Mouse (Mus musculus) urinary bladder, adult 18-20 months (tissue): ENCODE results near the gene Wbp1l.
"Not testable (repeated sequence)": the region's sequence is repeated elsewhere in the genome, so short reads cannot be mapped to it uniquely, and the experiment has no call there.

Experiments used
- DNase-seq, 2 experiments: peaks; one replicate each; pipeline ENCODE4 v3.0.0; 2022; ENCODE audit warnings: low spot score in 2 of 2, mixed read lengths in 2 of 2

Gene Wbp1l

DNA sequence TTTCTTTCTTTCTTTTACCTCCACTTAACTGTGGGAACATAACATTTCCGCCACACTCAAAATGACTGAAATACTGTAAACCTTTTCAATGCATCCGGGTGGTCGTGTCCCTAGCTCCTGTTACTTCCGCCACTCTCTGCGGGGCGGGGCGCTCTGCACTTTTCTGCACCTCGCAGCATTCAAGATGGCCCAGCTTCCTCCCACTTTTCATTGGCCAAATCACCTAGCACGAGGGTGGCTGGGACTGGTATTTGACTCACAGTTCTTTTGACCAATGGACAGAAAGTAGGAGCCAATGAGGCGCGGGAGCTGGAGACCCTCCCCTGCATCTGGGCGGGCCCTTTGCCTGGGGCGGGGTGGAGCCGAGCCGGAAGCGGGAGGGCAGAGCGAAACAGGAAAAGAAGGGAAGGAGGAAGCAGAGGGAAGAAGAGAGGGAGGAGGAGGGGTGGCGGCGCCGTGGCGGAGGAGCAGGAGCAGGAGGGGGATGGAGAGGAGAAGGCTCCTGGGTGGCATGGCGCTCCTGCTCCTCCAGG lies at the start of gene Wbp1l:
TSS of gene Wbp1l (plus strand) at position 365 of the 533 bp plus-strand sequence.
- peak; percentile 91 to 99 for DNase-seq

DNA sequence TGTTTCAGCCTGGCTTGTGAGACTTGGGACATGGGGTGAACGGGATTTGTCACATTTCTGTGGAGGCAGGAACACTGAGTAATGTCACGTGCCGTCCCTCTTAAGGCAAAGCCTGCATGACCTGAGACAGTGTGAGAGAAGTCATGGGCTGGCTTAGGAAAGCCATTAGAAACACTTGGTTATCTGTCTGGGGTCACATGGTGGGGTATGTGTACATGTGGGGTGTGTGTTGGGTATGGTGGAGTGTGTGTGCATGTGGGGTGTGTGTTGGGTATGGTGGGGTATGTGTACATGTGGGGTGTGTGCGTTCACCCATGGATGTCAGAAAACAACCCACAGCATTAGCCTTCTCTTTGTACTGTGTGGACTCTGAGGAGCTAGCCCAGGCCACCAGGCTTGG lies 48.5 kb upstream of the Wbp1l start:
- no peak for DNase-seq

DNA sequence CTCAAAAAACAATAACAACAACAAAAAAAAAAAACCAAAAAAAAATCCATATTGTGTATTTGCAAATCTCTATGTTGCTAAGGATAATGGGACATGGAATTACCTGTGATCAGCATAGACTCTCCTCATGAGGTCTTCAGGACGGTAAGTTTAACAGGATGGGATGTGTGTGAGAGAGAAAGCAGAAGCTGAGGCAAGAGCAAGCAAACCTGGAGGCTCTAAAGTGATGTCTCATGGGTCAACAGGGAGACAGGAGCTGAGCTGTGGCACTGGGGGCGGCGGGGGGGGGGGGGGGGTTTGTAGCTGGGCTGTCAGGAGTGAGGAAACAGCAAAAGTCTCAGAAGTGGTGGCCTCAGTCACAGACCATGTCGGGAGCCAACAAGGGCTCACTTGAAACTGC lies 46.4 kb upstream of the Wbp1l start:
- no peak for DNase-seq

DNA sequence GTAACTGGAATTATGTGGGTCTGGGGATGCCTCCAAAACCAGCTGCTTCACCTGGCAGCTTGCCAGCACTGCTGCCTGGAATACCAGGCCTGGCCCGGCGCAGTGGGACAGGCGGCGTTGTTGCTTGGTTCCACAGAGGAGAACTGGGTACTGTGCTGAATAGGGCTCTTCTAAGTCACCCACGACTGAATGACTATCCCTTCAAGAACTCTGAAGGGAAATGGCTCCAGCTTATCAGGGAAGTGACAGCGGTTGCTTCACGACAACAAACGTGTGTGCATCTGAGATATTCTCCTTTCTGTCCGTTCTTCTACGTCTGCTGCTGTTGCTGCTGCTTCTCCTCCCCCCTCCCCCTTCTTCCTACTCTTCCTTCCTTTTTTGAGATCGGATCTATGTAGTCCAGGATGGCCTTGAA lies 45.3 kb upstream of the Wbp1l start:
- no peak for DNase-seq

DNA sequence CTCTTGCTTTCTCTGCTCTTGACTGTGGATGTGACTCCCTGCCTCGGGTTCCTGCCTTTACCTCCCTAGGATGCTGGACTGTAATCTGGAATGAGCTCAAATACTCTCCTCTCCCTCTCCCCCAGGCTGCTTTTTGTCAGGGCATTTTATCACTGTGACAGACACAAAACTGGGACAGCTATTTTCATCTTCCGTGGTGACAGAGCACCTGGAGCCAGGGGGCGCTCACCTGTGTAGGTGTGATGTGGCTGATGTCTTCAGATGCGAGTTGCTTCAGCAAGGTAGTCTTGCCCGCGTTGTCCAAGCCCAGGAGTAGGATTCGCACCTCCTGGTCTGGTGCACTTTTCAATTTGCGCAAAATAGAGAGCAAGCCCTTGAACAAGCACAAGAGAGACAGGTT lies 40.9 kb upstream of the Wbp1l start:
- DNase-seq = no peak

DNA sequence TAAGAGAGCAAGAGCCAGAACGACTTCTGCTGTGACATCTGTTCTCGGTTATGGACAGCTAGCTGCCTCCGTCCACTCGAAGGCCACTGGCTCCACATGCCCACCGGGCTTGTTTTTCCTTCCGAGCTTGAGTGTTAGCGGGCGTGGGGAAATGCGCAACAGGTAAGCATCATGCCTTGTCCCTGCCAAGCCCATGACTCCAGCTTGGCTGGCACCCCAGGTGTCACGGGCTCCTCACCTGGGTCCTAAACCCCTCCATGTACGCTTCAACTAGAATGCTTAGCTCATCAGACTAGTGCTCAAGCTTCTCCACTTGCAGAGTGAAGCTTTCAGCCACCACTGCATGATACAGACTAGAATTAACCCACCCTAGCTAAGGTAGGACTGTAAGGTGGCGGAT lies 40.3 kb upstream of the Wbp1l start:
- DNase-seq = no peak

DNA sequence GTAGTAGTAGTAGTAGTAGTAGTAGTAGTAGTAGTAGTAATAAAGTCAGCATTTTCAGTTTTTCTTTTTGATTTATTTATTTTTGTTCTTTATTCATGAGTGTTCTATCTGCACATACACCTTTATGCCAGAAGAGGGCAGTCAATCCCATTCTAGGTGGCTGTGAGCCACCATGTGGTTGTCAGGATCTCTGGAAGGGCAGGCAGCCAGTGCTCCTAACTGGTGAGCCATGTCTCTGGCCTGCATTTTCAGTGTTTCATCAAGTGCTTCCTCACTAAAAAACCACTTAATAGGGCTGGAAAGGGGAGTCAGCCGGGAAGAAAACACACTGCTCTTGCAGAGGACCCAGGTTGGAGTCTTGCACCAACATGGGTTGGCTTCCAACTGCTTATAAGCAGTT lies 36.8 kb upstream of the Wbp1l start:
- DNase-seq = peak; percentile 18 to 35

DNA sequence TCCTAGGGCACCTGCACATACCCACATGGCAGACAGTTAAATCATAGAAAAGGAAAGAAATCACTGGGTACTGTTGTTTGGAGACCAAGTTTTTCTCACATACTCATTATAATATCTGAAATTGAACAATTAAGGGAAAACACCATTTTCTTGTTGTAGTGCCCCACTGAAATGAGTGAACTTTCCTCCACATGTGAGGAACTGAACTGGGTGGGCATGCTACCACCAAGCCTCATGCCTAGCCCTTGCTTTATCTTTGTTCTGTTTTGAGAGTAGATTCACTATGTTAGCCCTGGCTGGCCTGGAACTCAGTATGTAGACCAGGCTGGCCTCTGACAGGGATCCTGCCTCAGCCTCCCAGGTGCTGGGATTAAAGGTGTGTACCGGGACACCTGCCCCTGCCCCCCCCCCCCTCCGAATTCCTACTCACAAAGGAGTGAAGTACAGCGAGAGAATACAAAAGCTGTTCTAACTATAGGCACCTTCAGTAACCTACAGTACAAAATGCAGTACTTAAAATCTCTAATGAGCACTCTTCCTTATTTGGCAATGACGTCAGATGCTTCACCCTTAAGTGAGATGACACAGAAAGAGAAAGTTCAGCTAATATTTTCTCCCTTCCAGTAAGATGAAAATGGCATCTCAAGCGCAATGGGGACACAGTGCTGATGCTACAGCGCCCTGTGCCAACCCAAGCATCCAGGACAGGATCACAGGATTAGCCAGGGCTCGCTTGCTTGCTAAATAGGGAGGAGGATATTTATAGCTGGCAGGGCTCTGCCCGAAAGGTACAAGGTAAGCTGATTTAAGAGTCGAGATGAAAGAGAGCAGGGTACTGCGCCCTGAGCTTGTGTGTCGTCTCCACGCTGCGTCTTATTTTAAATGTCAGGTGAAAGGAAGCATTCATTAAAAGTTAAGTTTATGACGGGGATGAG lies 36.0 kb upstream of the Wbp1l start:
- no peak for DNase-seq

DNA sequence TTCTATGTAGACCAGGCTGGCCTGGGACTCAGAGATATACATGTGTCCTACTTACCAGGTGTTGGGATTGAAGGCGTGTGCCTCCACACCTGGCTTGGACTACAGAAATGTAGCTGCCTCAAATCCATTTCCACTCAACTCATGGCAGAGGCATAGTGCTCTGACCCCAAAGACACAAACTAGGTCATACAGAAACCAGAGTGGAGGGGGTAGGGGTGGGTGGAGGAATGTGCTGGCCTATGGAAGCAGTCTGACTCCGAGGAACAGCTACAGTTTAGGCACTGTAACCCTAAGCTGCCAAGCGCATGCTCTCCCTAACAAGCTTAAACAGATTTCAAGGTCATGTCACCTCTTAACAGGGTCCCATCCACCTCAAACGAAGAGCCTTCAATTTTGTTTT lies 35.3 kb upstream of the Wbp1l start:
- no peak for DNase-seq

DNA sequence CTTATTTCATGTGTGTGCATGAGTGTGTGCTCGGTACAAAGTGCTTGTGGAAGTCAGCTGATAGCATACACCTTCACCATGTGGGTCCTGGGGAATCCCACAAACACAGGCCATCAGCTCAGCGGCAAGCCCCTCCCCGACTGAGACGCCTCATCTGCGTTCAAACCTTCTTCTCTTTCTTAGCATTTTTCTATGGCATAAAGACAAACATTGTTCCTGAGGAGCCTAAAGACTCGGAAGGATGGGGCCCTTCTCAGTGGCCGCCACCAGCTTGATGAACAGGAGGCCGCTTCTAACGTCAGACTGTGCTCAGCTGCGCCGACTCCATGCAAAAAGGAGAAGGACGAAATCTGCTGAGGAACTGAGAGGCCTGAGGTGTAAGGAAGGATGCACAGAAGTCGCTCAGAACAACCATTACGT lies 34.8 kb upstream of the Wbp1l start:
- DNase-seq = no peak

DNA sequence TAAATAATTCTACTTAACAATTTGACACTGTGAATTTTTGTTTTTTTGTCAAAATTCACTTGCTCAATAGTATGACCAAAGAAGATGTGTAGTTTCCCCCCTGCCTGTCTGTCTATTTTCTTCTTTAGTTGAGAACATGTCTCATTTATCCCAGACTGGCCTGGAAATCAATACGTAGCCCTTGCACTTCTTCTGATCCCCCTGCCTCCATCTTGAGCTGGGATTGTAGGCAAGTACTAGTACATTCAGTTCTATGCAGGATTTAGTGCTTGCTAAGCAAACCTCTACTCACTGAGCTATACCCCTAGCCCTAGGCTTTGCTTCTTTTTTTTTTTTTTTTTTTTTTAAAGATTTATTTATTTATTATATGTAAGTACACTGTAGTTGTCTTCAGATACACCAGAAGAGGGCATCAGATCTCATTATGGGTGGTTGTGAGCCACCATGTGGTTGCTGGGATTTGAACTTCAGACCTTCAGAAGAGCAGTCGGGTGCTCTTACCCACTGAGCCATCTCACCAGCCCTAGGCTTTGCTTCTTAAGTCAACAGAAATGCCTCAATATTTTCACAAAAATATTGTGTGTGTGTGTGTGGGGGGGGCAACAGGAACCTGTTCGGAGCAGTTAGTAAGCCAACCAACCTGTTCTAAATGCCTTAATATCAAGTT lies 27.5 kb upstream of the Wbp1l start:
- not testable (repeated sequence) for DNase-seq

DNA sequence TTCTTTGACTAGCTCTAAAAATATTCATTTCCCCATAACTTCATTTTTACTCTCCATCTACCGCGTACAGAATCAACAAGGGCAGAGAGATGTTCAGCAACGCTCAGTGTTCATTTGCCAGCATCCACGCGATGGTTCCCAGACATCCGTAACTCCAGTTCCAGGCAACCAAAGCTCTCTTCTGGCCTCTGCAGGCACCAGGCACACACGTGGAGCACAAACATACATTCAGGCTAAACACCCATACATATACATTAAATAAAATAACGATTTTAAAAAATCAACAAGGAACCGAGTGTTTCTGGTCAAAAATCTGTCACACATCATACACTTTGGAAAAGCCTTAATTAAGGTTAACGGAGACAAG lies 27.0 kb upstream of the Wbp1l start:
- no peak for DNase-seq

DNA sequence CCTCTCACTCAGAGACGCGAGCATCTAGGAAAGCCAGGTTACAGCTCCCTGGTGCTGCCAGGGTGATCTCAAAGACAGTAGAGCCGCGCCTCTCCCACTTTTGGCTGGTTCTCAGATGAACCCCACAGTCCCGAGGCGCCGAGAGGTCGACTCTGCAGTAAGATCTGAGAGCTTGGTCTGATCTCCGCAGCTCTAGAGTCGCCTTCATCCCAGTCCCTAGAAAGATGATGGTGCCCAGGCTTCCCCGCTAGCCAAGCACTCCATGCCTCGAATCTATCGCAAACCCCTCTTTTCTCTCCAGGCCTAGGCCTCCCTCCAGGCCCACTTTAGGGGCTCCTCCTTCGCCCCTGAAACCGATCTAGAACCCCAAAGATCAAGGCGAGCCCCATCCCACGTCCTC lies 26.3 kb upstream of the Wbp1l start:
- no peak for DNase-seq

DNA sequence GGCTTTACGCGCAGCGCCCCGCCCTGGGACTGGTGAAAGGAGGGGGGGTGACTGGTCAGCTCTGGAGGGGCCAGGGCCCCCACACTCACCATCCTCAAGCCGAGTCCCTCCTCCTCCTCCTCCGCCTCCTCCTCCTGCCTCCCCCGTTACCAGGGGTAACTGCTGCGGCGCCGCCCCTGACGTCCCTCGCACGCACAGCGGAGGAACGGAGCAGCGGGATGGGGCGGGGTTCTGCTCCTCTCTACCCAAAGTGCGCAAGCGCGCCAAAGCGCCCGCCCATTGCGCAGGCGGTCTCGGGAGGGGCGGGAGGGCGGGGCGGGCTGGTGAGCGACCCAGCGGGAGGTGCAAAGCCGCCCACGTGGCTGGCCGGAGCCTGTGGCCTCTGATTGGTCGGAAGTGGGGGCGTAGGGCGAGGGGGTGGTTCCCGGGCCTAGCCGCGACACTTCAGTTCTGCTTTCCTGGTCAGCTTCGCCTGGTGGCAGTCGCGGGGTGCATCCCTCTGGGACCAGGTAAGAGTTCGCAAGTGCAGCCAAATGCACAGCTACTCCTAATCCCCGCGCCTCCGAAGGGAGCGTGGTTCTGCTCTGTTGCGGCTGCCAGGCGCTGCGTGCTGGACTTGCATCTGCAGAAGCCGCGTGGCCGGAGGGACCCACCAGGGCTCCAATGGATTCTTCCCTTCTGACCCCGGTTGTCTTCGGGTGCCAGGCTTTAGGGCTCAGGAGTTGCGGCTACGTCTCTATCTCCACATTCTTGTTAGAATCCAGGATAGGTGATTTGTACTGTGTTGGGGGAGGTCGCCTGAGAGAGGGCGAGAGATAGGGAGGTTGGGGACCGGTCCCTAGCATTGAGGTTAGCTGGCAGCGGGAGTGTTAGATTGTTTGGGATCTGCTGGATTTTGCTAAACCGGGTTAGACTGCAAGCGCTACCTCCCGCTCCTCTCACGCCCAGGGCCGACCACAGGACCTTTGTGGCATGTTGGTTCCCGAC lies 25.6 kb upstream of the Wbp1l start, which contains the start of the genes Arl3 and Sfxn2:
TSS of gene Arl3 (minus strand) at position 248 of the 987 bp plus-strand sequence.
TSS of gene Sfxn2 (plus strand) at position 415 of the 987 bp plus-strand sequence.
- DNase-seq = peak; percentile 80 to 93

DNA sequence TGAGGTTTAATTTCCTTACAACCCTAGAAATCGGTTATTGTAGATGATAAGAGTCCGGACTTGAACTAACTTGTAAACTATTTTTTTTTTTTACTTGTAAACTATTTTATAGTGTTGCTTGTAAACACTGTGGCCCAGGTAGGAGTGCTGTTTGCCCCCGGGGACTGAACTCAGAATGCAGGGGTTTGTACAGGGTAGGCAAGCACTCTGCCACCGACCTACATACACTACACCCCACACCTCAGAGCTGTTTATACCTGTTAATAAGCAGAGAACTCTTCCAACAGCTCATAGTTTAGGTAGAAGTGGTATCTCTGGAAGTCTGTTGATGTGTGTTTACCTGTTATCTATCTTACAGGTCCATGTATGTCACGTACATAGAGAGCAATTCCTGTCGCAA lies 24.9 kb upstream of the Wbp1l start:
- no peak for DNase-seq

DNA sequence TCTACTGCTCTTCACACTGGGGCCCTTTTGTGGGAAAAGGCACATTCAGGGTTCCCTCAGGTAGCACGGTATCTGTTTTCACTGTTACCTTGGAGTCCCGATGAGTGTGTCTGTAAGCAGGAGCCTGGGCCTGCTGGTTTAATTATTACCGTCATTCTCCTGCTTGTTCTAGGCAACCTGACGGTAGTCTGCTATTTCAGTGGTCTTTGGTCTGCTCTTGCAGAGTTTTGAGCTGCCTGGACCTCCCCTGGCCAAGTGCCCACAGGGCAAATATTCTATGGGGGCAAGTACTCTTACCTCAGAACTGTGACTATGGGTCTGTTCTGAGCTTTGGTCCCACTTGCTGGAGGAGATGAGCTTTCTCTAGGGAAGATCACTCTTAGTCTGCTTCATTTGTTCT lies 23.7 kb upstream of the Wbp1l start:
- no peak for DNase-seq

DNA sequence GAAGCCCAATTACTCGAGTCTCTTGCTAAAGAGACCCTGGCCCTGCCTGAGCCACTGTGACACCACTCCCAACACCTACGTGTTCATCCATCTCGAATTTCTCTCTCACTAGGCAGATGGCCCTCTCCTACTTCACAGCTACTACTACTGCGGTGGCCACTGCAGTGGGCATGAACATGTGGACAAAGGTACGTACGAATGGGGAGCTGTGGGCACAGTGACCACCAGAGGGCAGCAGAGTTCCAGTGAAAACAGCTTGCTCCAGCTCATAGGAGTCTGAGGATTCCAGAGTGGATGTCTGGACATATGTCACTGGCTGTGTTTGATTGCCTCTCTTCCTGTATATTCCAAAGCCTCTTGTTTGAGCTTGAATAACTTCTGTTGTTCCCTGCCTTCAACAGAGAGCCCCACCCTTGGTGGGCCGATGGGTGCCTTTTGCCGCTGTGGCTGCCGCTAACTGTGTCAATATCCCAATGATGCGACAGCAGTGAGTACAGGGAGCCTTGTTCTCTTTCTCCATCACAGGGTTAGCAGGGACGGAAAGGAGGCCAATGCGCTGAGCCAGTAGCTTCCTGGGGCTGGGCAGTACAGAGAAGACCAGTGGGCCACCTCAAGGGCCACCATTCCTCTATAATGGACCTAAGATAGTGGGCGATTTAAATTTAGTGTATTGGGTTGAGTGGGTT lies 10.9 kb upstream of the Wbp1l start:
- peak; percentile 68 to 78 for DNase-seq

DNA sequence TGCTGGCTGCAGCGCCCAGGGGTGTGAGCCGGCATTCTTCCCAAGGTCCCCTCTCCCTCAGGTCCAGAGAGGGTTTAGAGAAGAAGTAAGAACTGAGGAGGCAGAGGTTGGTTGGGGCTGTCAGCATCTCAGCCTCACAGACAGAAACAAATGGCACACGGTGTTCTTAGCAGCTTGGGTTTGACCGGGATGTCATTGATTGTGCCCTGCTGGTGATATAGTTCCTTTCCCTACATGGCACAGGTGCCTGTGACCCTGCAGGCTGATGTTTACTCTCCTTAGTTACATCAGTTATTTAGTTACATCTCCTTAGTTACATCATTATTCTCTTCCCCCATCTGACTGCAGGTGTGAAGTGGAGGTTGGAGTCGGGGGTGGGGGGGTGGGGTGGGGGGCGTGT lies 7.3 kb upstream of the Wbp1l start:
- DNase-seq = no peak

DNA sequence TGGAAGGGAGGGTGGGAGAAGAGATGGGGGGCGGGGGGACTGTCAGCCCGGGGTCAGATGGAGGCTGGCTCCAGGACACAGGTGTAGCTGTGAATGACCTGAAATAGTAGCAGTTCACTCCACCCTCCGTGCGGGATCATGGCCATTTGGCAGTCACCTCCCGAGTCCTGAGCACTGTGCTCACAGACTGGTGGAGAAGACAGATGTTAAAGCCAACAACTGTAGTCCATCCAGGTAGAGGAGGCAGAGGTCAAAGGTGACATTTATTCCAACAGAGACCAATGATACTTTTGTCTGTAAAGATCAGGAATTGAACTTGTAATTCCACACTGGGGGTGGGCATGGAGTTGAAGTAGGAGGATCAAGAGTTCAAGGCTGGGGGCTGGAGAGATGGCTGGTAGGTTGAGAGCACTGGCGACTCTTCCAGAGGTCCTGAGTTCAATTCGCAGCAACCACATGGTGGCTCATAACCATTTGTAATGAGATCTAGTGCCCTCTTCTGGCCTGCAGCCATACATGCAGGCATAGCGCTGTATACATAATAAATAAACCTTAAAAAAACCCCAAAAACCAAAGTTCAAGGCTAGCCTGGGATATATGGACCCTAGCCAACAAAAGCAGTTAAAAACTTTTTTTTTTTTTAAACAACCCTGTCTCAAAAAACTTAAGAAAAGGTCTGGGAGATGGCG lies 6.0 kb upstream of the Wbp1l start:
- DNase-seq = no peak

DNA sequence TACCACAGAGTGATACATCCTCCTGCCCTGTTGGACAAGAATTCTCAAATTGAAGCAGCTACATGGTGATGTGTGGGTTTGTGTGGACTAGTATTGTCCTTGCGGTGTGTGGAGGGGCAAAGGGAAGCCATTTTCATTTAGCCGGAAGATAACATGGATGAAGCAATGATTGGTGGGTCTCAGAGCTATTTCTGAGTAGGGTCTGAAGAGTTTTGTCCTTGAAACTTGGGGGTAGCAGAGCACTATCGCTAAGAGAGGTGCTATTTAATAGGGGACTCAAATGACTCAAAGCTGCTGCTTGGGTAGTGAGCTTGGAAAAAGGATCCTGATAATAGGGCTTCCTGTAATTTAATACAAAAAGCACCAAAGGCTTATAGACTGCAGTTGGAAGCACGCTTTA lies 697 bp upstream of the Wbp1l start:
- no peak for DNase-seq
